Mouse (Mus musculus) hindbrain, embryonic 13.5 days (tissue): ENCODE results near the gene Nub1. TPM values are rescaled to one million over a fixed set of nuclear protein-coding genes. Genes with fewer than 3 reads are reported as not detected.

Source experiments
- ATAC-seq: fragments of 200-750 bp; cut with Nextera tagmentation; 2 replicates; pipeline ENCODE4 v1.8.0; 2017; ENCODE audit warnings: moderate TSS enrichment; ENCODE audit not compliant: low FRiP score
- H3K27ac ChIP-seq: fragments of 300-500 bp; sonication (generic); 2 replicates; pipeline ENCODE4 v1.5.1; 2015; ENCODE audit warnings: inconsistent platforms, mild to moderate bottlenecking, moderate library complexity
- H3K27me3 ChIP-seq: fragments of 300-500 bp; sonication (generic); 2 replicates; pipeline ENCODE4 v1.6.1; 2015; ENCODE audit warnings: mild to moderate bottlenecking, inconsistent platforms
- H3K36me3 ChIP-seq: fragments of 300-500 bp; sonication (generic); 2 replicates; pipeline ENCODE4 v1.6.1; 2015; ENCODE audit warnings: mild to moderate bottlenecking, inconsistent platforms
- H3K4me1 ChIP-seq: fragments of 300-500 bp; sonication (generic); replicated peaks from 2 replicates; pipeline ENCODE4 v1.6.1; 2015; ENCODE audit warnings: inconsistent platforms
- H3K4me2 ChIP-seq: fragments of 300-500 bp; sonication (generic); 2 replicates; pipeline ENCODE4 v1.6.1; 2015; ENCODE audit warnings: inconsistent platforms, mild to moderate bottlenecking, moderate library complexity
- H3K4me3 ChIP-seq: fragments of 300-500 bp; sonication (generic); 2 replicates; pipeline ENCODE4 v1.5.1; 2015; ENCODE audit warnings: mild to moderate bottlenecking, inconsistent platforms
- H3K9ac ChIP-seq: fragments of 300-500 bp; sonication (generic); 2 replicates; pipeline ENCODE4 v1.6.1; 2015; ENCODE audit warnings: mild to moderate bottlenecking, inconsistent platforms
- H3K9me3 ChIP-seq: fragments of 300-500 bp; sonication (generic); 2 replicates; pipeline ENCODE4 v1.6.1; 2016; ENCODE audit warnings: inconsistent platforms
- WGBS: fragments of 180-500 bp; shearing (Covaris S2); methylation state at CpG from one replicate; pipeline ENCODE4 v1.1.7; 2015; 5-methylcytosine and 5-hydroxymethylcytosine counted together
- polyA plus RNA-seq: library from polyadenylated mRNA; unstranded; fragments of >200 nt; fragmentation: Nextera tagmentation; extraction: Ambion mirVana; gene quantifications from 2 replicates; pipeline ENCODE4 v1.2.1, GENCODE M21; 2015

Nub1 gene
- polyA plus RNA-seq, 1 experiment from 2014 or later = 45.5 TPM

DNA sequence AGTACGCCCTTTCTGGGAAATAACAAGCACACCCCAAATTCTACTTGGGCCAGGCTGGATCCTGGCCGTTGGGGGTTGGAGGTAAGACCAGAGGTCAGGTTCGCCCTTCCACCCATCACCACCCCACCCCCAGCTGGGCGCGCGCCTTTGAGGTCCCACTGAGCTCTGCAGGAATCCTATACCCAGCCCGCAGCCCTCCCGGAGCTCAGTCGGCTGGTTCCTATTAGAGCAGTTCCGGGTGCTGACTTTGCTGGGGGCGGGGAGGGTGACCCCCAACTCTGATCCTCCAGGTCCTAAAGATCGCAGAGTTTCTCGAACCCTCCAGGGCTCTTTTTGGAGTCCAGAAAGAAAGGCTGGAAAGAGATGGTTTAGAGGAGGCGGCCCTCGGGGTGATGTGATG lies 45.7 kb downstream of the Nub1 start:
- peaks cover 24% of the 10 kb centered on the region for H3K4me1 ChIP-seq
- H3K36me3 ChIP-seq = no peaks in the 10 kb centered on the region
- 5% methylated on average over 15 of the region's 15 CpGs for WGBS
- H3K9ac ChIP-seq = peak overlapping the region; percentile 66; the same call in 1 of the 2 replicates
- H3K27ac ChIP-seq = no peak overlapping the region
- H3K4me3 ChIP-seq = peak overlapping the region; percentile 43
- H3K4me2 ChIP-seq = peak overlapping the region; percentile 58
- no peaks in the 10 kb centered on the region for H3K9me3 ChIP-seq
- peaks cover 48% of the 10 kb centered on the region for H3K27me3 ChIP-seq
- ATAC-seq = no peak

DNA sequence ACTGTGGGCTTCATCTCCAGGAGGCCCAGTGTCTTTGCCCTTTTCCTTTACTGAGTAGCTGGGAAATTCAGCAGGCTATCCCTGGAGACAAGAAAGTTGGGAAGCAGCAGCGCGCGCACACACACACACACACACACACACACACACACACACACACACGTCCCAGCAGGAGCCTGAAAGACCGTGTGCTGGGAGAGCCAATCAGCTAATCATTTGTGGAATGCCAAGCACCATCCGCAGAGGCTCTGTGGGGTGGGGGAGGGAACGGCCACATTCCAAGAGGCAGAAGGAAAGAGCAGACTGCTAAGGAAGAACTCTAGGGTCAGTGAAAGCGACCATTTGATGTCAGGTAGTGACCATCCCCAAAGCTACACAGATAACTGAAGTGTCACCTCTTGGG lies 47.8 kb downstream of the Nub1 start:
- Histone ChIP-seq H3K4me3 (no peak overlapping the region), H3K36me3 (no peaks in the 10 kb centered on the region), H3K27me3 (peaks cover 43% of the 10 kb centered on the region), H3K4me1 (peaks cover 24% of the 10 kb centered on the region), H3K27ac (no peak overlapping the region), H3K9ac (no peak overlapping the region), H3K4me2 (no peak overlapping the region), H3K9me3 (no peaks in the 10 kb centered on the region)
- ATAC-seq = no peak
- 8% methylated on average over 8 of the region's 8 CpGs for WGBS

DNA sequence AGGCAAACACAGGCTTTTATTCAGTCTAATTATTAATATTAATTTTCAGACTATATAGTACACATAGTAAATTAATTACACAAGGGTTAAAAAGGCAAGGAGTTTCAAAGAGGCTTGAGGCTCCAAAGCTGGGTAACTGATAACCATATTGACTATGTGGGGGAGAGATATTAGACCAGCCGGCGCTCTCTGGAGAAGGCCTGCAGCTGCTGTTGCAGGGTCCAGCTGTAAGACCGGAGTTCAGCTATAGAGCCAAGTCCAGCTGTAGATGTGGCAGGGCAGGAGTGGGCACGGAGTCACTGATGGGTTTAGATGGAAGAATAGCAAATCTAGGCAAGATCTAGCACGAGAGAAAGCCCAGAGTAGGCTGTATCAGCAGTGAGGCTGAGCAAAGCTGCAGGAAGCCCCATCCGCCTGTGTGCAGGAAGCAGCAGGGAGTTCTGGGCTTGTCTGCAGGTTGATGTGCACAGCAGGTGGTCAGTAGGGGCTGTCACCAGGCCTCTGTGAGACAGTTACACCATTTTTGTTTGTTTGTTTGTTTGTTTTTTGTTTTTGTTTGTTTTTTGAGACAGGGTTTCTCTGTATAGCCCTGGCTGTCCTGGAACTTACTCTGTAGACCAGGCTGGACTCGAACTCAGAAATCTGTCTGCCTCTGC lies 48.6 kb downstream of the Nub1 start:
- 61% methylated on average over 7 of the region's 7 CpGs for WGBS
- H3K36me3 ChIP-seq = no peaks in the 10 kb centered on the region
- H3K4me2 ChIP-seq = no peak overlapping the region
- no peak for ATAC-seq
- peaks cover 24% of the 10 kb centered on the region for H3K4me1 ChIP-seq
- H3K9me3 ChIP-seq = no peaks in the 10 kb centered on the region
- peaks cover 36% of the 10 kb centered on the region for H3K27me3 ChIP-seq
- H3K9ac ChIP-seq = no peak overlapping the region
- H3K27ac ChIP-seq = peak overlapping the region; percentile 48; the same call in 1 of the 2 replicates
- H3K4me3 ChIP-seq = no peak overlapping the region

DNA sequence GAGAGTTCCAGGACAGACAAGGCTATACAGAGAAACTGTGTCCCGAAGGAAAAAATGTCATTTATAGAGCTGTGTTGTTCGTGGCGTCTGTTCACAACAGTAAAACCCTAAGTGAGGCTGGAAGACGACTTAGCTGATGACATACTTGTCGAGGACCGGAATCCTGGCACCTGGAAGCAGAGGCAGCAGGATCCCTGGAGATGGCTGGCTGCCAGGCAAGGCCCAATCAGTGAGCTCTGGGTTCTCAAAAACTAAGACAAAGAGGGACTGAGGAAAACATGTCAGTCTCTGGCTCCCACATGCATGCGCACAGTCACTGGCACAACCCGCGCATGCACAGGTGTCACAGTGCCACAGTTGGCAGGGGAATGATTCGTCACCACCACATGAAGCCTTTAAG lies 52.3 kb downstream of the Nub1 start:
- H3K4me3 ChIP-seq = no peak overlapping the region
- H3K27ac ChIP-seq = no peak overlapping the region
- H3K9ac ChIP-seq = no peak overlapping the region
- peaks cover 9% of the 10 kb centered on the region for H3K4me1 ChIP-seq
- no peak overlapping the region for H3K4me2 ChIP-seq
- WGBS = 88% methylated on average over 10 of the region's 10 CpGs
- no peaks in the 10 kb centered on the region for H3K36me3 ChIP-seq
- no peaks in the 10 kb centered on the region for H3K9me3 ChIP-seq
- no peak for ATAC-seq
- H3K27me3 ChIP-seq = no peaks in the 10 kb centered on the region

DNA sequence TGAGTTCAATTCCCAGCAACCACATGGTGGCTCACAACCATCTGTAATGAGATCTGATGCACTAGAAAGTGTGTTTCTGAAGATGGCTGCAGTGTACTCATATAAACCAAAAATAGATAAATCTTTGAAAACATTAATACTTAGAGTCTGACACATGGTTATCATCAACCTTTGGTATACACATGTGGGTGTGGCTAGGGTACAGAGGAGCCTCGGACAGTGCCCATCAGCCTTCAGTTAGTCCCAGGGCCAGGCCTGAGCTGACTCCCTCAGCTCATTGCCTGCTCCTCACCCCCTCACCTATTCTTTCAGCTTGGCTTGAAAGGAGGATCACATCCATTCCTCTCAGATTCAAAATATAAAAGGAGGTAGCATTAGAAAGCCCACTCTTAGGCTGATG lies 53.2 kb downstream of the Nub1 start:
- Histone ChIP-seq H3K9ac (no peak overlapping the region), H3K27me3 (no peaks in the 10 kb centered on the region), H3K27ac (no peak overlapping the region), H3K4me2 (no peak overlapping the region), H3K9me3 (no peaks in the 10 kb centered on the region), H3K36me3 (no peaks in the 10 kb centered on the region), H3K4me1 (no peaks in the 10 kb centered on the region), H3K4me3 (no peak overlapping the region)
- 91% methylated on average over 1 of the region's 1 CpGs for WGBS
- ATAC-seq = no peak

DNA sequence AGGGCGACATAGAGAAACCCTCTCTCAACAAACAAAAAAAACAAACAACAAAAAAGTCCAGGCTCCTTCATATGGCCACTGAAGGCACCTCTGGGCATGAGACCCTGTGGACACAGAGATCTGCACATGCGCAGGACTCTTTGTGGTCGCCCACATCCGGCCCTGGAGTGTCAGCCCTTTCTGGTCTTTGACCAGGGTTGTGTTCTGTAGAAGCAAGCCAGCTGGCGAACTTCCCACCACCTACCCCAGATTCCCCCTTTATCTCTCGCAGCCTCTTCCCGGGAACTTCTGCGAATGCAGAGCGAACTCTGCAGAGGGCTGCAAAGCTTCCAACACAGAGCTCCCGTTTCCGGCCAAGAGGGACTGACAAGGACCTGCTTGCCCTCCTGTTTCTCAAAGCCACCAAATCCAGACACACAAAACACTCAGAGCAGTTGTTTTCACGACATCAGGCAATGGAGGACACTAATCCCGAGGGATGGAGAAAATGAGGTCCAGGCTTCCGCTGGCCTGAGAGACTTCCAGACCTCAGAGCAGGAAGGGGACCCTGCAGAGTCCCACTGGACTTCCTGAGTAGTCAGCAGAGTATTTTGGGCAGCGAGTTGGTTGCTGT lies 53.9 kb downstream of the Nub1 start:
- no peak overlapping the region for H3K9ac ChIP-seq
- H3K4me1 ChIP-seq = no peaks in the 10 kb centered on the region
- H3K4me3 ChIP-seq = no peak overlapping the region
- H3K36me3 ChIP-seq = no peaks in the 10 kb centered on the region
- WGBS = 75% methylated on average over 15 of the region's 15 CpGs
- no peaks in the 10 kb centered on the region for H3K27me3 ChIP-seq
- no peaks in the 10 kb centered on the region for H3K9me3 ChIP-seq
- H3K4me2 ChIP-seq = no peak overlapping the region
- no peak for ATAC-seq
- H3K27ac ChIP-seq = no peak overlapping the region

DNA sequence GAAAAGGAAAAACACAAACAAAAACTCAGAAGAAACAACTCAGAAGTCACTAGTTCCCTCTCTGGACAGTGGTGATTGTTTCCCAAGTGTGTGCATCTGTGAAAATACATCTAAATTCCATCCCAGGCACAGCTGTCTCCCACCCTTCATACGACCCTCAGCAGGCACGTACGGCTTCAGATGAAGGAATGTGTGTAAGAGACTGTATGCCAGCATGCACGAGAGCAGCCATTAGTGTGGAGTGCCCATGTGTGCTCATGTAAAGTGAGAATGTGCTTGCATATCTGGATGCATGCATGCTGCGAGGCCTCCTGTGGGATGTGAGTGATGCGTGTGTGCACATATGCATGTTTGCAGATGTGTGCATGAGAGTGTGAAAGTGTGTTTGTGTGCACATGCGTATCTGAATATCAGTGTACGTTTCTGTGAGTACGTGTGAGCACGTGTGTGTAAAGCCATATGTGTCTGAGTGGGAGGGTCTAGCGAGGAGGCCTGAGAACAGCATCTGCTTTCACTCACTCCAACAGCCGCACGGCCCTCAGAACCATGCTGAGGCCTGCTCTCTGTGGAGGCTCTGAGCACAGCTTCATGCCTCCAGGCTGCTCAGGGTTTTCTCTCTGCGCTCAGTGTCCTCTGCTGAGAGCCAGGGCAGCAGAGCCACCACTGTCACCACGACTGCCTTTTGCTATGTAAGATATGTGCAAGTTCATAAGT lies 56.0 kb downstream of the Nub1 start:
- Histone ChIP-seq H3K4me3 (no peak overlapping the region), H3K36me3 (no peaks in the 10 kb centered on the region), H3K27me3 (no peaks in the 10 kb centered on the region), H3K9me3 (no peaks in the 10 kb centered on the region), H3K4me1 (no peaks in the 10 kb centered on the region), H3K27ac (no peak overlapping the region; the same call in 1 of the 2 replicates), H3K9ac (no peak overlapping the region), H3K4me2 (no peak overlapping the region)
- ATAC-seq = no peak
- WGBS = 76% methylated on average over 15 of the region's 15 CpGs

DNA sequence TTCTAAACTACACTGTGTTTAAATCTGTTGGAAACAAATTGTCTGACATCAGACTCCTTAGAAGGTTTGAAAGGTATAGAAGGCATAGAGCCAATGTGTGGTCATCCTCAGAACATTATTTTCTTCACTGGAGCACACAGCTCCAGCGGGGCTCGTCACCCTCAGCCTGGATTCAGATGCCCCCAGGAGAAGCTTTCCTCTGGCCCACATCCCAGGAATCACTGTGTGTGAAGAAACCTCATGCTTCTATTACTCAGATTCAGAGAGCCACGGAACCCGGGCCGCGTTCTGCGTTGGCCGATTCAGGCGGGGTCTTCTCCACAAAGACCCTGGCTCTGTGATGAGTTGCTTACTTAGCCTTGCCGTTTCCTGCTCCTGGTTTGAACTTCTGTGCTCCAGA lies 58.6 kb downstream of the Nub1 start:
- Histone ChIP-seq H3K9me3 (no peaks in the 10 kb centered on the region), H3K9ac (no peak overlapping the region), H3K4me3 (no peak overlapping the region), H3K4me2 (no peak overlapping the region), H3K27ac (no peak overlapping the region), H3K36me3 (no peaks in the 10 kb centered on the region), H3K27me3 (no peaks in the 10 kb centered on the region), H3K4me1 (peaks cover 8% of the 10 kb centered on the region)
- WGBS = 91% methylated on average over 10 of the region's 10 CpGs
- ATAC-seq = no peak

DNA sequence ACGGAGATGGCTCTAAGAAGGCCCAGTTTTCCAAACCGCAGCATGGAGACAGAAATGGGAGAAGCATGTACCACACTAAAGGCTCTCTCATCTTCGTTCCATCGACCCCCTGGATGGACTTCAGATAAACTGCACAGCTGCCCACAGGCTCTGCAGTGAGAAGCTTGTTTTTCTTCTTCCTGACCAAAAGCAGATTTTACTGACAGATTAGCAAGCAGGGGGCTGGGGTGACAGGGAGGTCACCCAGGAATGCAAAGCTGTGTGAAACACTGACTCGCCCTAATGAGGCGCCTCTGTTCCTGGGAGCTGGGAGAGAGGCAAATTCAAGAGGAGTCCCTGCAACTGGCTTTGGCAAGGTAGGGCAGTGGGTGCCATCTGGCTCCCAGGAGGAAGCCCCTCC lies 62.2 kb downstream of the Nub1 start:
- Histone ChIP-seq H3K4me3 (no peak overlapping the region), H3K27me3 (no peaks in the 10 kb centered on the region), H3K4me1 (peaks cover 33% of the 10 kb centered on the region), H3K9ac (peak overlapping the region; percentile 39; the same call in 1 of the 2 replicates), H3K9me3 (no peaks in the 10 kb centered on the region), H3K4me2 (no peak overlapping the region), H3K36me3 (no peaks in the 10 kb centered on the region), H3K27ac (no peak overlapping the region)
- 17% methylated on average over 6 of the region's 6 CpGs for WGBS
- ATAC-seq = no peak

DNA sequence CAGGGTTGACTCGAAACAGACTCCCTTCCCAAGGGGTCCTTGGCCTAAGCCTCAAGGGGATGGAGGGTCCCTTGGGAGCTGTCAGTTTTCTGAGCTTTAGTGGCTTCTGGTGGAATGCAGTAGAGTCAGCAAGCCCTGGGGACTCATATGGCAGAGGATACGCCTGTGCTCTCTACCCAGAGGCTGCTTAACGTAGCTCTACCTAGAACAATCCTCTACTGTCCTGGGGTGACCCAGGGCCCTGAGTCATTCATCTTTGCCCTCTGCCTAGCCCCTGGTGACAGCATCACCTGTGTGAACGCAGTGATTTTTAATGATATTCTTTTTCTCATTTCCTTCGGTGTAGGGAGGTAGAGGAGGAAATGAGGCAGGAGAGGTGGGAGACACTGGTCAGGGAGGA lies 64.4 kb downstream of the Nub1 start:
- 60% methylated on average over 5 of the region's 5 CpGs for WGBS
- 0 out of 2 replicates have a peak, but pooled peaks have one; percentile 22 for ATAC-seq
- H3K4me3 ChIP-seq = peak overlapping the region; percentile 55
- H3K27me3 ChIP-seq = peaks cover 3% of the 10 kb centered on the region; the same call in 1 of the 2 replicates
- peaks cover 33% of the 10 kb centered on the region for H3K4me1 ChIP-seq
- H3K27ac ChIP-seq = peak overlapping the region; percentile 82
- peak overlapping the region; percentile 81 for H3K9ac ChIP-seq
- no peaks in the 10 kb centered on the region for H3K9me3 ChIP-seq
- peak overlapping the region; percentile 79 for H3K4me2 ChIP-seq
- H3K36me3 ChIP-seq = no peaks in the 10 kb centered on the region

DNA sequence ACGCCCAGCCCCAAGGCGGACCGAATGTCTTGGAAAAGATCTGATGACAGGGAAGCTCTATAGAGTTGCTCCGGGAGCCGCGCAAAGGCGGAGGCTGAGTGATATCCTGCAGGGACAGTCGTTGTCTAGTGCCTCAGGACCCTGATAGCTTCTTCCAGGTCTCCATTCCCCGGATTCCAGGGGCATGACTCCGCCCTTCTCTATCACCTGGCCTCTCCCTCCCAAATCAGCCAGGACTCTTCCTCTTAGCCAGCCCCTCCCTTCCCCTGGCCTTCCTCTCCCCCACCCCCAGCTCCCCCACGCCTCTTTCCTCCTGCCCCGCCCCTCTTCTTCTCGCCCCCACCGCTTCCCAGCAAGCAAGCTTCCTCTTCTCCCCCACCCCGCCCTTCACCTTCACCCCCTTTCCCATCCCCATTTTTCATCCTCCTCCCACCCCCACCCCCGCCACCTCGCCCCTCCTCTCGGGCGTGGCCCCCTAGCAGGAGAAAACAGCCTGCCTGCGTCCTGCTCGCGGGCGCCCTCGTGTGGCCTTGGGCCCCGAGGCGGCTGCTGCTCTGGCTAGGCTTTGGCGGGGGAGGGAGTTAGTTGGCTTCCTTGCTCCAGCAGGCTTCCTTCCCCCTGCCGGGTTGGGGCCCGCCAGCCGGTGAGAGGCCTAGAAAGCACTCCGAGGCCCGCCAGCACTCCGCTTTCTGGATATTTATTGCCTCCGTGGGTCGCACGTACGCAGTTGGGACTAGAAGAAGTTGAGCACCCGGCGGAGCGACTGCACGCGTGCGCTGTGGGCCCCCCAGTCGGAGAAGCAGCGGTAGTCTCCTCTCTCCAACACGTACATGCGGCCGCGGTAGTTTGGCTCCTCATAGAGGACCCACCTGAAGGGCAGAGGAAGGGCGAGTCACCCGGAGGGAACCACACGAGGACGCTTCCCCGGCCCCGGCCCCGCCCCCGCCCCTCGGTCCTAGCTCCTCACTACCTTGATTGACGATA lies 65.3 kb downstream of the Nub1 start:
- Histone ChIP-seq H3K4me1 (peaks cover 33% of the 10 kb centered on the region), H3K27me3 (peaks cover 3% of the 10 kb centered on the region; the same call in 1 of the 2 replicates), H3K27ac (peak overlapping the region; percentile 82), H3K4me3 (peak overlapping the region; percentile 55), H3K36me3 (no peaks in the 10 kb centered on the region), H3K9me3 (no peaks in the 10 kb centered on the region), H3K4me2 (peak overlapping the region; percentile 79), H3K9ac (peak overlapping the region; percentile 81)
- ATAC-seq = peak; percentile 84
- WGBS = under 1% methylated on average over 58 of the region's 59 CpGs
